Mouse (Mus musculus): ENCODE measurements around the gene Sfi1.
"Not testable (repeated sequence)": the region's sequence is repeated elsewhere in the genome, so short reads cannot be mapped to it uniquely, and the experiment has no call there.

DNA sequence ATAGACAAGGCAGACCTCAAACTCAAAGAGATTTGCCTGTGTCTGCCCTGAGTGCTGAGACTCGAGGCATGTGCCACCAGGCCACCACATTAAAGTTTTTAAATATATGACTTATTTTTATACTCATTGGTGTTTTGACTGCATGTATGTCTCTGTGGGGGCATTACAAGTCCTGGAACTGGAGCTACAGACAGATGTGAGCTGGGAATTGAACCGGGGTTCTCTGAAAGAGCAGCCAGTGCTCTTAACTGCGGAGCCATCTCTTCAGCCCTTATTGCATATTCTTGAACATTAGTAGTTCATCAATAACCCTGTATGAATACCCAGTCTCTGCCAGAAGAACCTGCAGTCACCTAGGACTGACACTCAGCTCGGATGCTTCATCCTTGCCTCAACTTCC is 34.5 kb downstream of the Sfi1 start:
- not testable (repeated sequence) for TF ChIP-seq POLR2A (IDR thresholded peaks at IDR 0.05; ENCODE audit: insufficient read depth, low read depth, low read length); CTCF (IDR thresholded peaks at IDR 0.05); EP300 (IDR thresholded peaks at IDR 0.05; ENCODE audit: insufficient read depth, low read depth, low read length)

Data from heart, adult 2 months (tissue).